Mouse (Mus musculus) cerebellum, postnatal 36 days (tissue): ENCODE data around the gene Adat1.

Source experiments
- DNase-seq, 2 experiments: peaks; one replicate each; pipeline ENCODE4 v3.0.0; 2021 to 2022; ENCODE audit warnings: mixed read lengths in 2 of 2

The Adat1 gene

GRCm38 (mm10) chr8:111967246-111967870 lies 24.7 kb downstream of the Adat1 start:
- no peak for DNase-seq

- DNase-seq = peak in 1 of 2 experiments; percentile 27
Observed at GRCm38 (mm10) chr8:111964849-111965561, 27.1 kb downstream of the Adat1 start.

- DNase-seq = no peak
Observed at GRCm38 (mm10) chr8:111964351-111964750, 27.8 kb downstream of the Adat1 start.

GRCm38 (mm10) chr8:111963546-111963945 lies 28.6 kb downstream of the Adat1 start:
- DNase-seq = no peak

GRCm38 (mm10) chr8:111963091-111963490 lies 29.0 kb downstream of the Adat1 start:
- no peak for DNase-seq

- no peak for DNase-seq
Observed at GRCm38 (mm10) chr8:111962589-111962988, 29.5 kb downstream of the Adat1 start.

GRCm38 (mm10) chr8:111961330-111961729 lies 30.8 kb downstream of the Adat1 start:
- no peak for DNase-seq

- no peak for DNase-seq
Observed at GRCm38 (mm10) chr8:111960591-111961321, 31.3 kb downstream of the Adat1 start.

GRCm38 (mm10) chr8:111957231-111957630 lies 34.9 kb downstream of the Adat1 start:
- peak; percentile 45 to 48 for DNase-seq

- DNase-seq = no peak
Observed at GRCm38 (mm10) chr8:111955879-111956278, 36.2 kb downstream of the Adat1 start.

- DNase-seq = no peak
Observed at GRCm38 (mm10) chr8:111954844-111955594, 37.1 kb downstream of the Adat1 start.

GRCm38 (mm10) chr8:111951936-111952335 lies 40.2 kb downstream of the Adat1 start:
- peak; percentile 66 to 76 for DNase-seq

GRCm38 (mm10) chr8:111951317-111951716 lies 40.8 kb downstream of the Adat1 start:
- no peak for DNase-seq

- no peak for DNase-seq
Observed at GRCm38 (mm10) chr8:111950846-111951245, 41.3 kb downstream of the Adat1 start.

- peak; percentile 65 to 68 for DNase-seq
Observed at GRCm38 (mm10) chr8:111947954-111948353, 44.1 kb downstream of the Adat1 start.

- DNase-seq = no peak
Observed at GRCm38 (mm10) chr8:111947144-111947543, 45.0 kb downstream of the Adat1 start.

- DNase-seq = no peak
Observed at GRCm38 (mm10) chr8:111943544-111943943, 48.6 kb downstream of the Adat1 start.

- peak; percentile 33 to 34 for DNase-seq
Observed at GRCm38 (mm10) chr8:111941101-111941454, 51.0 kb downstream of the Adat1 start.

GRCm38 (mm10) chr8:111940171-111941100 lies 51.7 kb downstream of the Adat1 start, which contains the start of gene Gabarapl2:
Gabarapl2 (plus strand) TSS chr8:111940703.
- DNase-seq = peak; percentile 97 to 99

- DNase-seq = peak; percentile 57 to 68
Observed at GRCm38 (mm10) chr8:111939516-111940142, 52.5 kb downstream of the Adat1 start.
